Mouse (Mus musculus) heart, embryonic 12.5 days (tissue): Measurements from ENCODE around the gene Mrps23. TPM values are rescaled to one million over a fixed set of nuclear protein-coding genes. Genes with fewer than 3 reads are reported as not detected.
A peak's percentile ranks its signal among the peaks of the same experiment; 100 is the strongest.
"Not testable (repeated sequence)": the region's sequence is repeated elsewhere in the genome, so short reads cannot be mapped to it uniquely, and the experiment has no call there.

Source experiments
- ATAC-seq: fragments of 200-750 bp; cut with Nextera tagmentation; 2 replicates; pipeline ENCODE4 v1.8.0; 2017; ENCODE audit warnings: moderate TSS enrichment, moderate library complexity; ENCODE audit not compliant: insufficient number of reproducible peaks, low FRiP score
- H3K27ac ChIP-seq: fragments of 300-500 bp; sonication (generic); 2 replicates; pipeline ENCODE4 v1.5.1; 2016; ENCODE audit warnings: mild to moderate bottlenecking, moderate library complexity; ENCODE audit not compliant: poor library complexity, severe bottlenecking
- H3K27me3 ChIP-seq: fragments of 300-500 bp; sonication (generic); replicated peaks from 2 replicates; pipeline ENCODE4 v1.6.1; 2016; ENCODE audit warnings: mild to moderate bottlenecking, moderate library complexity
- H3K36me3 ChIP-seq: fragments of 300-500 bp; sonication (generic); 2 replicates; pipeline ENCODE4 v1.6.1; 2016; ENCODE audit warnings: mild to moderate bottlenecking, moderate library complexity
- H3K4me1 ChIP-seq: fragments of 300-500 bp; sonication (generic); replicated peaks from 2 replicates; pipeline ENCODE4 v1.6.1; 2016; ENCODE audit warnings: mild to moderate bottlenecking
- H3K4me2 ChIP-seq: fragments of 300-500 bp; sonication (generic); 2 replicates; pipeline ENCODE4 v1.6.1; 2016; ENCODE audit warnings: mild to moderate bottlenecking, moderate library complexity
- H3K4me3 ChIP-seq: fragments of 300-500 bp; sonication (generic); 2 replicates; pipeline ENCODE4 v1.5.1; 2016; ENCODE audit warnings: mild to moderate bottlenecking
- H3K9ac ChIP-seq: fragments of 300-500 bp; sonication (generic); 2 replicates; pipeline ENCODE4 v1.6.1; 2016; ENCODE audit warnings: mild to moderate bottlenecking, moderate library complexity
- H3K9me3 ChIP-seq: fragments of 300-500 bp; sonication (generic); replicated peaks from 2 replicates; pipeline ENCODE4 v1.6.1; 2016; ENCODE audit warnings: mild to moderate bottlenecking, moderate library complexity
- WGBS: fragments of 180-500 bp; shearing (Covaris S2); methylation state at CpG from one replicate; pipeline ENCODE4 v1.1.7; 2016; 5-methylcytosine and 5-hydroxymethylcytosine counted together
- polyA plus RNA-seq: library from polyadenylated mRNA; unstranded; fragments of >200 nt; fragmentation: Nextera tagmentation; extraction: Ambion mirVana; gene quantifications from 2 replicates; pipeline ENCODE4 v1.2.1, GENCODE M21; 2016

Gene Mrps23
- polyA plus RNA-seq, 1 experiment from 2014 or later = 79.2 TPM

DNA sequence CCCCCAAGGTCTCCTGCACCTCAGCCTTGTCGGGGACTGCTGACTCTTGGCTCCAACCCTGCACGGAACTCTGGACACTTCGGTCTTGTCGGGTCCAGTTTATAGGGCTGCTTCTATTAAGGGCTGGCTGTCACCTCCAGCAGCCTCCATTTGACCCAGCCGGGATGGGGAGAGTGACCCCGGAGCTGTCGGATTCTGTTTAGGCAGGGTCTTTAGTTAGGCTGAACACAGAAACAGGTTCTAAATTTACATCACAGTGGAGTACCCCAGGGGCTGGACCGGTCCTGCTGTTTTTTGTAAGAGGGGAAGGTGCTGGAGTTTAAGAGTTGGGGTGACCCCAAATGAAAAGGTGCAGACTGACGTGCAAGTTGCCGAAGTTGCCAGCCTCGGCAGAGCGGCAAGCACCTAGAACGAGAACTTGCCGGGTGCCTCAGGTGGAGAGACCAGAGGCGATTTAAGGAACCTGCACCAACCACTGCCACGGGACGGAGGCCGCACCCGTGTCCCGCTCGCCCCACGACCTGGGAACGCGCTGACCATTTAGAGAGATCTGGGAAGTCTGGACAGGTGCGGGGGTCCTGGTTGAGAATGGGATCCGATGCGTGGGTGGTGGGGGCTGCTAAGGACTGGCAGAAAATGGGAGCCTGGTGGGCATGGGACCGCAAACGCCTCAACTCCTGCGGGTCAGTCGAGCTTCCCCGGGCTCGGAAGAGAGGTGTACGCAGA, 10.9 kb upstream of the Mrps23 start:
- Histone ChIP-seq H3K4me1 (peaks cover 34% of the 10 kb centered on the region), H3K9me3 (no peaks in the 10 kb centered on the region), H3K27me3 (peaks cover 43% of the 10 kb centered on the region), H3K9ac (peak overlapping the region; percentile 57), H3K4me3 (peak overlapping the region; percentile 38), H3K4me2 (peak overlapping the region; percentile 67), H3K36me3 (no peaks in the 10 kb centered on the region), H3K27ac (no peak overlapping the region)
- WGBS = 5% methylated on average over 34 of the region's 34 CpGs
- no peak for ATAC-seq

DNA sequence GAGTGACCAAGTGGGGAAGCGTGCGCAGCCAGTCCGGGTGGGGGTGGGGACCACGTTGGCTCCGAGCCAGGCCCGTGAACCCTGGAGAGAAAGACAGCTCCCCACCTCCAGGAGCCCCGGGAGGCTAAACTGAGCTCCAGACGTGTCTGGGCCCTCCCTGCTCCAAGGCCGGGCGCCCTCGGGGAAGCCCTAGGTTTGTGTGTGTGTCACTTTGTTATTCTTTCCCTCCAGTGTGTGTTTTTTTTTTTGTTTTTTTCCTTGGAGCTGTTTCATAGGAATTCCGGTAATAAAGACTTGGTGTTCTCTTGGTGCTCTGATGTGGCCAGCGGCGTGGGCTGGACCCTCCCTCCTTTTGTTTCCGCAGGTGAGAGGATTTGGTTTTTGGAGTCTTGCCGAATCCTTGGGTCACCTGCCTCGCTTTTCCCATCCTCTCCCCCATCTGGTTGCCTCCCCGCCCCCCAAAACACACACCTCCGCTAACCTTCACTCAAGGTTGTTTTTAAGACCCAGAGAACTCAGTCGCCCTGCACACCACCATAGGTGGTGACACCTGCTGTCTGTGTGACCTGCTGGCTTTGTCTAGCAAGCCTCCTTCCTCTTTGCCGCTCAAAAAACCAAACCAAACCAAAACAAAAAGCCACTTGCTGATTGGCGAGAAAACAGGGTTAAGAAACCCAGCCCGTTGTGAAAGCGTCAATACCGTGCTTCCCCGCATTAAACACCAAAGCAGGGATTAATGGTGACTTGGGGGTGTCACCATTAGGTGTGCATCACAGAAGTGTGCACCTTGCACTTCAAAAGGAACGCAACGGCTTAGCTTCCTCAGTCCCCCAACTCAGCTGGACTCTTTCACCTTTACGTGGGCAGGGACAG, 10.1 kb upstream of the Mrps23 start:
- H3K27ac ChIP-seq = no peak overlapping the region
- WGBS = 7% methylated on average over 27 of the region's 29 CpGs

DNA sequence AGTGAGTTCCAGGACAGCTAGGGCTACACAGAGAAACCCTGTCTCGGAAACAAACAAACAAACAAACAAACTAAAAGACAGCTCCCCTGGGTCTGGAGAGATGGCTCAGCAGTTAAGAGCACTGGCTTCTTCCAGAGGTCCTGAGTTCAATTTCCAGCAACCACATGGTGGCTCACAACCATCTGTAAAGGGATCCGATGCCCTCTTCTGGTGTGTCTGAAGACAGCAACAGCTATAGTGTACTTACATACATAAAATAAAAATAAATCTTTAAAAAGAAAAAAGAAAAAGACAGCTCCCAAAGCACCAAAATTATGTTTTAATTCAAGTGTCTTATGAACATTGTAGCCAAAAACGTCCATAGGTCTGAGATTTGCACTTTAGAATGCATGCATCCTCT, 8.5 kb upstream of the Mrps23 start:
- not testable (repeated sequence) for ATAC-seq, H3K9me3 ChIP-seq, H3K4me2 ChIP-seq, H3K27ac ChIP-seq, H3K4me3 ChIP-seq, H3K36me3 ChIP-seq, H3K9ac ChIP-seq
- Histone ChIP-seq H3K27me3 (peaks cover 40% of the 10 kb centered on the region), H3K4me1 (peaks cover 58% of the 10 kb centered on the region)
- whole genome bisulfite sequencing = 79% methylated on average over 3 of the region's 3 CpGs

More for the DNA sequence above, 10.1 kb upstream of the Mrps23 start:
- Histone ChIP-seq H3K4me3 (peak overlapping the region; percentile 38), H3K9ac (peak overlapping the region; percentile 57), H3K4me2 (peak overlapping the region; percentile 67), H3K36me3 (no peaks in the 10 kb centered on the region), H3K27me3 (peaks cover 43% of the 10 kb centered on the region), H3K9me3 (no peaks in the 10 kb centered on the region), H3K4me1 (peaks cover 42% of the 10 kb centered on the region)
- ATAC-seq = no peak

DNA sequence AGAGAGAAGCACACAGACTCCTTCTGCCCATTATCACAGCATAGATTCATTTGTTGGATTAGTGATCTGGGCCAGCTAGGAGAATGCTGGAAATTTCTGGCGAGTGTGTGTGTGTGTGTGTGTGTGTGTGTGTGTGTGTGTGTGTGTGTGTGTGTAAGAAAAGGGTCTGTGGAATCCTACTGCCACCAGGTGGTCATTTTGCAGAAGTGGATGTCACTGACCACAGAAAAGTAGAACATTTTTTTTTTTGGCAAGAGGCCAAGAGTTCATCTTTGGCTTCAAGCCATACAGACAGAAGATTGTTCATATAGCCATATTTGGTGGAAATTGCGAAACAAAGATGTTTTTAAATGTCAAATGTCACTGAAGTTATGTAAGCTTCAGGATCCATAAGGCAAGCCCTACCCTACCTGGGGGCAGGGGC, 7.0 kb upstream of the Mrps23 start:
- Histone ChIP-seq H3K9ac (no peak overlapping the region), H3K4me1 (peaks cover 67% of the 10 kb centered on the region), H3K27ac (no peak overlapping the region), H3K27me3 (peaks cover 25% of the 10 kb centered on the region), H3K4me2 (no peak overlapping the region), H3K9me3 (no peaks in the 10 kb centered on the region), H3K4me3 (no peak overlapping the region), H3K36me3 (no peaks in the 10 kb centered on the region)
- no peak for ATAC-seq
- 4% methylated on average over 2 of the region's 2 CpGs for WGBS

DNA sequence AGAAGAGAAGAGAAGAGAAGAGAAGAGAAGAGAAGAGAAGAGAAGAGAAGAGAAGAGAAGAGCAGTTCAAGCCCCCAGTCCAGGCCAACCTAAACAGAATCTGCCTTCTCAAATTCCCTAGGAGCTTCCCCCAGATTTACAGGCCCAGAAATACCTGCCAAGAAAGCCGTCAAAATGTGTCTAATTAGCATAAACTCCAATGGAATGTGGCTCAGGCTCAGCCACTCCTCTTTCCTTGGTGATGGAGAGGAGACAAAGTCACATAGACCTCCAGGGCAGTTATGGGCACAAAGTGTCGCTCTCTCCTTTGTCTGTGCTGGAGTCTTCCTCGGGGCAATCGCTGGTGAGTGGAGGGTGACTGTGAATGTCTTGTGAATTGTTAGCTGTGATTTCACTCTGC, 6.0 kb upstream of the Mrps23 start:
- no peak for ATAC-seq
- H3K4me2 ChIP-seq = no peak overlapping the region

DNA sequence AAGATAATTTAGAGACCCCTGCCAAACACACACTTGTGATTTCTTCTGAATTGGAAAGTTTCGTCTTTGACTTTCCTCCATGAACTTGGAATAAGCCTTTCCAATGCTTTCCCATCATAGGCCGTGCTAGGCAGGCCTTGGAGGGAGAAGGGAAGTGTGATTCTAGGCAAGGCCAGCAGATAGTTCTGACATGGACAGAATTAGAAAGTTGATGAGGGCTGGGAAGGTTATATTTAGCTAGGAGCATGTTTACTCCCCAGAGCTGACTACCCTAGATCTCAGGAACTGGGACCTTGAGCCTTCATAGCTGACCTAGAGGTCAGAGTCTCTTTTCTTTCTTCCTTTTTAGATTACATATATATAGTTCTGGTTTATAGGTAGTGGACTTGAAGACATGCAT, 3.0 kb upstream of the Mrps23 start:
- Histone ChIP-seq H3K27ac (peak overlapping the region; percentile 92), H3K9me3 (no peaks in the 10 kb centered on the region), H3K27me3 (no peaks in the 10 kb centered on the region), H3K4me1 (peaks cover 63% of the 10 kb centered on the region), H3K9ac (no peak overlapping the region), H3K4me3 (no peak overlapping the region), H3K4me2 (peak overlapping the region; percentile 41), H3K36me3 (peaks cover 8% of the 10 kb centered on the region; the same call in 1 of the 2 replicates)
- 44% methylated on average over 2 of the region's 2 CpGs for WGBS
- no peak for ATAC-seq

More for the DNA sequence above, 6.0 kb upstream of the Mrps23 start:
- no peak overlapping the region for H3K9ac ChIP-seq
- H3K9me3 ChIP-seq = no peaks in the 10 kb centered on the region
- H3K27ac ChIP-seq = no peak overlapping the region
- peaks cover 65% of the 10 kb centered on the region for H3K4me1 ChIP-seq
- no peaks in the 10 kb centered on the region for H3K36me3 ChIP-seq
- WGBS = 46% methylated on average over 4 of the region's 4 CpGs
- no peak overlapping the region for H3K4me3 ChIP-seq
- peaks cover 19% of the 10 kb centered on the region for H3K27me3 ChIP-seq

DNA sequence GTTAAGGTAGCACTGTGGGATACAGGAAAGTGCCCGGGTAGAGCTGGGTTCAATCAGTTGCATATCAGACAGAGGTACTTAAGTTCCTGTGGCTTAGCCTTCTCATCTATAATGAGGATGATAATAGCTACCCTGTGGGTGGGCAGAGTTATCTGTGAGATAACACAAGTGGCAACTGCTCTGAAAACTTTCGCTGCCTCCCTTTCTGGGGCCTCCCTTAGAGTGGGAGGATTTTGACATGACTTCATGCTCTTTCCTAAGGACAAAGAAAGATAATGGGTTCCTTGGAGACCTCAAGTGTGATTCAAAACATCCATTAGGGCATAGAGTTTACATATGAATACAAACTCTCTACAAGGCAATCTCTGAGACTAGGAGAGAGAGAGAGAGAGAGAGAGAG, 2.1 kb upstream of the Mrps23 start:
- Histone ChIP-seq H3K4me2 (peak overlapping the region; percentile 41; the same call in 1 of the 2 replicates), H3K4me1 (peaks cover 61% of the 10 kb centered on the region), H3K27me3 (no peaks in the 10 kb centered on the region), H3K4me3 (no peak overlapping the region), H3K9ac (no peak overlapping the region), H3K9me3 (no peaks in the 10 kb centered on the region), H3K27ac (peak overlapping the region; percentile 92), H3K36me3 (peaks cover 10% of the 10 kb centered on the region)
- WGBS = 3% methylated on average over 2 of the region's 2 CpGs
- ATAC-seq = no peak

DNA sequence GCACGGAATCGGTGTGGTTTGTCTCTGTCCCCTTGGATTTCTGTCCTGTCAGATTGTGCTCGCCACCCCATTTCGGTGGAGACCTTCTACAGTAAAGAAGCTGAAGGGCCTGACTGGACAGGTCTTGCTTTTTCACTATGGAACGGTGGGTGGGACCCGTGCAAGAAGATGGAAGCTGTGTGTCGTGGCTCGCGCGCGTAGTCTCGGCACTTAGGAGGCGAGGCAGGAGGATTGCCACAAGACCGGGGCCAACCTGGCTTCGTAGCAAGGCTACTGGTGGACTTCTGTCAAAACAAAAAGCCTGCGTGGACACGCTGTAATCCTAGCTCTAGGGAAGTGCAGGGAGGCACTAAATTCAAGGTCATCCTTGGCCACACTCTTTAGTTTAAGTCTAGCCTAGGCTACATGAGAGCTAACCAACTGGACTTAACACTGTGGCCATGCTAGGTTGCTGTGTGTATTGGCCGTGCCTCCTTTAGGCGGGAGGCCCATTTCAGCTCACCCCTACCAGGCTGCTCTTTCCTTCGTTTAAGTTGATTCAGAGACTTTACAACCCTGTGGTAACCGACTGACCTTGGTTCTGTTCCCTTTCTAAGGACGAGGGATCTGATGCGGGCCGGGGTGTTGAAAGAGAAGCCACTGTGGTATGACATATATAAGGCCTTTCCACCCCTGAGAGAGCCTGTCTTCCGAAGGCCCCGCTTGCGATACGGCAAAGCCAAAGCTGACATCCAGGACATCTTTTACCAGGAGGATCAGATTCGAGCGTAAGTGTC, 593 bp downstream of the Mrps23 start:
- WGBS = 28% methylated on average over 30 of the region's 30 CpGs
- Histone ChIP-seq H3K27me3 (no peaks in the 10 kb centered on the region), H3K9ac (peak overlapping the region; percentile 95), H3K9me3 (no peaks in the 10 kb centered on the region), H3K36me3 (peaks cover 32% of the 10 kb centered on the region), H3K4me3 (peak overlapping the region; percentile 97), H3K27ac (peak overlapping the region; percentile 92), H3K4me1 (peaks cover 43% of the 10 kb centered on the region), H3K4me2 (peak overlapping the region; percentile 92)
- ATAC-seq = no peak

DNA sequence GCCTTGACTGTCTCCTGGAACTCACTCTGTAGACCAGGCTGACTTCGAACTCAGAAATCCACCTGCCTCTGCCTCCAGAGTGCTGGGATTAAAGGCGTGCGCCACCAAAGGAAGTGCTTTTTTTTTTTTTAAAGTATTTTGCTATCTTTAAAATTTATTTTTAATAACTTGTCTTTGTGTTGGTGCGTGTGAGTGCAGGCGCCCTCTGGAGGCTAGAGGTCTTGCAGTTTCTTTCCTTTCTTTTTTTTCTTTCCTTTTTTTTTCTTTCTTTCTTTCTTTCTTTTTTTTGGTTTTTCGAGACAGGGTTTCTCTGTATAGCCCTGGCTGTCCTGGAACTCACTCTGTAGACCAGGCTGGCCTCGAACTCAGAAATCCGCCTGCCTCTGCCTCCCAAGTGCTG, 2.4 kb downstream of the Mrps23 start:
- not testable (repeated sequence) for H3K9ac ChIP-seq, ATAC-seq, H3K27ac ChIP-seq, H3K9me3 ChIP-seq, H3K4me2 ChIP-seq, H3K27me3 ChIP-seq, H3K4me3 ChIP-seq
- H3K4me1 ChIP-seq = peaks cover 29% of the 10 kb centered on the region
- 83% methylated on average over 8 of the region's 8 CpGs for WGBS
- peaks cover 50% of the 10 kb centered on the region for H3K36me3 ChIP-seq

DNA sequence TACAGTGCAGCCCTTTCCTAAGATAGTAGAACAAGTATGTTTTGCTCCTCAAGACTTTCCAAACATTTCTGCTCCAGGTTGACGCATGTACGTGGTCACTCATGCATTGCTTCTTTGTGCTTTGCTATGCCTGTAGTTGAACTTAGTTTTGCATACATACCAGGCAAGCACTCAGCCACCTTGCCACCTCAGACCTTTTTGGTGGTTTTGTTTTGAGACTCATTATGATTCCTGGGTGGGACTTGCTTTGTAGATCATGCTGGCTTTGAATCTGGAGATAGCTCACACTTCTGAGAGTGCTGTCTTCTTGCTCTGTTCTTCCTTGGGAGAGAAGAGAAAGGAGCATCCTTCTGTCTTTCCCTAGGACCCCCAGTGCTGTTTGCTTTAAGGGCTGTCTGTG, 3.5 kb downstream of the Mrps23 start:
- Histone ChIP-seq H3K36me3 (peaks cover 54% of the 10 kb centered on the region), H3K27ac (no peak overlapping the region), H3K4me2 (no peak overlapping the region), H3K27me3 (no peaks in the 10 kb centered on the region), H3K9ac (no peak overlapping the region), H3K9me3 (no peaks in the 10 kb centered on the region), H3K4me3 (no peak overlapping the region), H3K4me1 (peaks cover 20% of the 10 kb centered on the region)
- WGBS = 95% methylated on average over 2 of the region's 2 CpGs
- no peak for ATAC-seq
